Mouse (Mus musculus) spleen, adult 2 months (tissue): Measurements from ENCODE around the gene Gm26558. TPM values are rescaled to one million over a fixed set of nuclear protein-coding genes. Genes with fewer than 3 reads are reported as not detected.

ENCODE experiments used
- DNase-seq, 2 experiments: peaks; one replicate each; pipeline versions ENCODE4 v3.0.0 to v3.0.0-alpha.2; 2012 to 2021; ENCODE audit warnings: low spot score in 2 of 2, low read depth in 1 of 2
- H3K27ac ChIP-seq: fragments of 200-500 bp; 2 replicates; pipeline ENCODE4 v1.5.1; 2012; ENCODE audit warnings: low read length, inconsistent platforms; ENCODE audit not compliant: insufficient read depth
- H3K27me3 ChIP-seq: fragments of 200-500 bp; 2 replicates; pipeline ENCODE4 v1.6.1; 2012; ENCODE audit warnings: mild to moderate bottlenecking, moderate library complexity, low read length, inconsistent platforms; ENCODE audit not compliant: control insufficient read depth, insufficient read depth
- H3K36me3 ChIP-seq: fragments of 200-500 bp; 2 replicates; pipeline ENCODE4 v1.6.1; 2012; ENCODE audit warnings: mild to moderate bottlenecking, low read length, inconsistent platforms; ENCODE audit not compliant: control insufficient read depth, insufficient read depth
- H3K4me1 ChIP-seq: fragments of 200-500 bp; 2 replicates; pipeline ENCODE4 v1.6.1; 2011; ENCODE audit warnings: inconsistent platforms; ENCODE audit not compliant: control insufficient read depth, insufficient read depth, insufficient read length
- H3K4me3 ChIP-seq: fragments of 200-500 bp; 2 replicates; pipeline ENCODE4 v1.5.1; 2011; ENCODE audit warnings: mild to moderate bottlenecking, inconsistent platforms; ENCODE audit not compliant: insufficient read depth, insufficient read length; ENCODE audit errors: extremely low read depth
- CTCF ChIP-seq: fragments of 200-500 bp; IDR thresholded peaks from 2 replicates; pipeline ENCODE4 v1.5.1; 2011; ENCODE audit warnings: mild to moderate bottlenecking, inconsistent platforms; ENCODE audit not compliant: insufficient read depth, insufficient read length, insufficient replicate concordance; ENCODE audit errors: extremely low read depth
- POLR2A ChIP-seq: fragments of 200-500 bp; IDR thresholded peaks from 2 replicates; pipeline ENCODE4 v1.6.1; 2011; ENCODE audit warnings: low read depth, low read length, inconsistent platforms
- WGBS: fragments of 180-500 bp; shearing (Covaris S2); methylation state at CpG from one replicate; pipeline ENCODE4 v1.1.7; 2018; 5-methylcytosine and 5-hydroxymethylcytosine counted together
- polyA plus RNA-seq: library from polyadenylated mRNA; depleted of rRNA; stranded (reverse); fragments of >200 nt; gene quantifications from 2 replicates; pipeline ENCODE4 v1.2.3, GENCODE M21; 2012

Gene Gm26558
- polyA plus RNA-seq, 1 experiment: 0.19 TPM

- 92% methylated on average over 1 of the region's 1 CpGs for WGBS
- Histone ChIP-seq H3K36me3 (no peaks in the 10 kb centered on the region), H3K4me3 (no peak overlapping the region), H3K4me1 (peaks cover 16% of the 10 kb centered on the region; the same call in 1 of the 2 replicates), H3K27ac (no peak overlapping the region), H3K27me3 (no peaks in the 10 kb centered on the region)
- no peak for TF ChIP-seq POLR2A
- TF ChIP-seq CTCF: no peak
- DNase-seq: no peak
These were observed 30.6 kb downstream of the Gm26558 start for GRCm38 (mm10) chr2:70631321-70631720.

GRCm38 (mm10) chr2:70629921-70630320 lies 32.0 kb downstream of the Gm26558 start:
- Histone ChIP-seq H3K4me1 (peaks cover 19% of the 10 kb centered on the region; the same call in 1 of the 2 replicates), H3K27me3 (no peaks in the 10 kb centered on the region), H3K36me3 (no peaks in the 10 kb centered on the region), H3K4me3 (no peak overlapping the region), H3K27ac (peak overlapping the region; percentile 43)
- DNase-seq: peak in 1 of 2 experiments; percentile 65
- 65% methylated on average over 3 of the region's 3 CpGs for WGBS
- TF ChIP-seq CTCF (no peak), POLR2A (no peak)

- H3K36me3 ChIP-seq: no peaks in the 10 kb centered on the region
- H3K4me3 ChIP-seq: peak overlapping the region; percentile 32; the same call in 1 of the 2 replicates
- H3K27me3 ChIP-seq: no peaks in the 10 kb centered on the region
- 21% methylated on average over 10 of the region's 10 CpGs for WGBS
- TF ChIP-seq POLR2A: no peak
- TF ChIP-seq CTCF: no peak
- H3K27ac ChIP-seq: peak overlapping the region; percentile 59
- DNase-seq: peak in 1 of 2 experiments; percentile 22
- H3K4me1 ChIP-seq: peaks cover 19% of the 10 kb centered on the region; the same call in 1 of the 2 replicates
These were observed 32.6 kb downstream of the Gm26558 start for GRCm38 (mm10) chr2:70629339-70629761.

DNA sequence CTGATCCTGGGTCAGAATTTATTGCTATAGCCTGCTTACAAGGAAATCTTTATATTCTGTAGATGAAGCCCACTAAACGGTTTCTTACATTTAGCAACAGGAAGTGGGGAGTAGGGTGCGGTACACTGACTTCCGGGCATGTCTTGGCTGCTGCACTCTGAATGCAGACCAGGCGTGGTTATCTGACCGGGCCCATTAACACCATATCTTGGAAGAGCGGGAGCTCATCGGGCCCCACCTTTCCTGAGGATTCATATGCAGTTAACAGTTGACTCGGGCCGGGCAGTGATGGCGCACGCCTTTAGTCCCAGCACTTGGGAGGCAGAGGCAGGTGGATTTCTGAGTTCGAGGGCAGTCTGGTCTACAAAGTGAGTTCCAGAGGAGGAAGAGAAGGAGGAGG lies 33.5 kb downstream of the Gm26558 start:
- Histone ChIP-seq H3K27ac (peak overlapping the region; percentile 67), H3K36me3 (no peaks in the 10 kb centered on the region), H3K4me1 (peaks cover 19% of the 10 kb centered on the region; the same call in 1 of the 2 replicates), H3K4me3 (no peak overlapping the region), H3K27me3 (no peaks in the 10 kb centered on the region)
- peak in 1 of 2 experiments; percentile 27 for DNase-seq
- WGBS: 37% methylated on average over 12 of the region's 12 CpGs
- TF ChIP-seq CTCF (no peak), POLR2A (no peak)

DNA sequence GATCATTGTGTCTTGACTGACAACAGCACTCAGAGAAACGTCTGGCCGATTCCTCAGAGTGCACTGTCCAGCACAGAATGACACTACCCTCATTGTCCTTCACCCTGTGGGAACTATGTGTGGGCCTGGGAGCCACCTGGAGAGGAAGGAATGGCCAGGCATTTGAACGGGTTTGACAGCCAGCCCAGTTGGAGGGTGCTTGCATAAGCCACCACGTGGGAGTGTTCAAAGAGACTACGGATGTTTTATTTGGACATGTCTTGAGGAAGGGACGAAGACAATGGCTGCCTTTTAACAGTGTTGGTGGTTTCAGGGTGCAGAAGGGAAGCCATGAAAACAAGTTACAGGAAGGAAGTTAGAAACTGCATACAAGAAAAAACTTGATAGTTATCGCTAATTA lies 36.1 kb downstream of the Gm26558 start:
- 56% methylated on average over 7 of the region's 7 CpGs for WGBS
- Histone ChIP-seq H3K27ac (no peak overlapping the region), H3K27me3 (no peaks in the 10 kb centered on the region), H3K4me1 (peaks cover 19% of the 10 kb centered on the region; the same call in 1 of the 2 replicates), H3K36me3 (no peaks in the 10 kb centered on the region), H3K4me3 (no peak overlapping the region)
- DNase-seq: no peak
- TF ChIP-seq CTCF (no peak), POLR2A (no peak)

DNA sequence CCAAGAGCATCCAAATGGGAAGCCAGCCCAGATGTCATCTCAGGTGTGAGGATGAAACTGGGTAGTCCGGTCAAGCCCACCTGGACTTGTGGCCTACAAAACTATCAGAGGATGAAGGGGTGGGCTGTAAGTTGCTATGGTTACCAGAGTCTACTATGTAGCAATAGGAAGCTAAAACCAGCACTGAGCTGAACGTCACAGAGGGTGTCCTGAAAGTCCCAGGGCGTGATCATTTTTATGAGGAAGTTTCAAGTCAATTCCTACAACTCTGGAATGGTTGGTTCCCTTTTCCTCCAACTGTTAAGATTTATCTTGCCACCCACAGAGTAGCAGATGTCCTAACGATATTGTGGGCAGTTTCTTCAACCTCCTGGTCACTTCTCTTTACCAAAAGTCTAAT lies 39.7 kb downstream of the Gm26558 start:
- Histone ChIP-seq H3K4me3 (no peak overlapping the region), H3K27ac (no peak overlapping the region), H3K4me1 (peaks cover 3% of the 10 kb centered on the region; the same call in 1 of the 2 replicates), H3K27me3 (no peaks in the 10 kb centered on the region), H3K36me3 (no peaks in the 10 kb centered on the region)
- DNase-seq: no peak
- WGBS: 39% methylated on average over 4 of the region's 4 CpGs
- no peak for TF ChIP-seq CTCF
- no peak for TF ChIP-seq POLR2A

DNA sequence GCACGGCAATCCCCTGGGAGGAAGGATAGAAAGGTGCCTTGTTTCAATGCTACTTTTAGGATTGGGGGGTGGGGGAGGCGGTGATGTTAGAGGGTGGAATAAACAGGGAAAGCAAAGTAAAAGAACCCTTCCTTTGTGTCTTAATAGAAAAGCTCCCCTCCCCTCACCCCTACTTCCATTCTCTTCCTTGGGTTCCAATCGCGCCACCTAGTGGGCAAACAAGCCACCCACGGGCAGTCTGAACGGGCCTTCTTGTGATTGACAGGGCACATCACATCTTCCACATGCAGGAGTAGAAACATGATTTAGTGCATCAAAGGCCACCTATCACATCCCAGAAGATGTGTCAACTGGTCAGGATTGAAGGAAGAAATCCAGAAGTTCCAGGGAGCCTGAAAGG lies 41.7 kb downstream of the Gm26558 start:
- Histone ChIP-seq H3K27me3 (no peaks in the 10 kb centered on the region), H3K4me3 (no peak overlapping the region), H3K36me3 (no peaks in the 10 kb centered on the region), H3K4me1 (peaks cover 10% of the 10 kb centered on the region; the same call in 1 of the 2 replicates), H3K27ac (no peak overlapping the region)
- WGBS: 31% methylated on average over 6 of the region's 6 CpGs
- peak; percentile 45 to 70 for DNase-seq
- TF ChIP-seq POLR2A: no peak
- TF ChIP-seq CTCF: peak; percentile 65; the same call in 1 of the 2 replicates
